Mouse (Mus musculus): Measurements from ENCODE around the gene Nox1.

DNA sequence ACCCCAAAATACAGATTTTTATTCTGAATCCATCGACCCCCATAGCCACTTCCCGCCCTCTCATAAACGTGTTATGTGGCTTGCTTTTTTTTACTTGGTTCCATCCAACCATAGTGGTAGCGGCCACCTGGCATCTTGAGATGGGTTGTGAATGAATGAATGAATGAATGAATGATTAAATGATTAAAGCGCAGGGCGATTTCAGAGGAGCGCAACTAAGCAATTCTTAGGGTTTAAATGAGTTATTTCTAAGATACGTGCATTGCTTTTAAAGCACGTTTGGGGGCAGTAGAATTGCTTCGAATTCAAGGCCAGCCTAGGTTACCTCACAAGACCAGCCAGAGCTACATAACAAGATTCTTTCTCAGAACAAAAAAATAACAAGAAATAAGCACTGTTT is 162.0 kb downstream of the Nox1 start:
- TF ChIP-seq MAFK (IDR thresholded peaks at IDR 0.05; ENCODE audit: insufficient read depth, low read depth, low read length): no peak
- no peak for TF ChIP-seq ZNF384 (IDR thresholded peaks at IDR 0.05; ENCODE audit: low read depth, low read length)
- TF ChIP-seq ZC3H11A (IDR thresholded peaks at IDR 0.05; ENCODE audit: borderline replicate concordance, low read depth, low read length): no peak
- no peak for TF ChIP-seq HCFC1 (IDR thresholded peaks at IDR 0.05; ENCODE audit: borderline replicate concordance, insufficient read depth, low read length)
- TF ChIP-seq CHD2 (IDR thresholded peaks at IDR 0.05; ENCODE audit: low read depth, low read length): no peak
